Mouse (Mus musculus) bone marrow macrophage, adult 2 months (primary cell): ENCODE measurements around the gene Hist1h4j.

Experiments used
- CTCF ChIP-seq: IDR thresholded peaks from 2 replicates; pipeline ENCODE4 v1.5.1; 2012; ENCODE audit warnings: low read depth, mild to moderate bottlenecking, low read length, moderate library complexity
- POLR2A ChIP-seq: IDR thresholded peaks from 2 replicates; pipeline ENCODE4 v1.6.1; 2012; ENCODE audit warnings: mild to moderate bottlenecking, low read depth, low read length, borderline replicate concordance

GRCm38 (mm10) chr13:21755707-21756106, 20.8 kb downstream of the Hist1h4j start:
- no peak for TF ChIP-seq CTCF
- no peak for TF ChIP-seq POLR2A
